Mouse (Mus musculus): ENCODE data around the gene Aifm2. TPM values are rescaled to one million over a fixed set of nuclear protein-coding genes. Genes with fewer than 3 reads are reported as not detected.
A peak's percentile ranks its signal among the peaks of the same experiment; 100 is the strongest.

Aifm2 gene
- polyA plus RNA-seq, 1 experiment: 16.1 TPM

DNA sequence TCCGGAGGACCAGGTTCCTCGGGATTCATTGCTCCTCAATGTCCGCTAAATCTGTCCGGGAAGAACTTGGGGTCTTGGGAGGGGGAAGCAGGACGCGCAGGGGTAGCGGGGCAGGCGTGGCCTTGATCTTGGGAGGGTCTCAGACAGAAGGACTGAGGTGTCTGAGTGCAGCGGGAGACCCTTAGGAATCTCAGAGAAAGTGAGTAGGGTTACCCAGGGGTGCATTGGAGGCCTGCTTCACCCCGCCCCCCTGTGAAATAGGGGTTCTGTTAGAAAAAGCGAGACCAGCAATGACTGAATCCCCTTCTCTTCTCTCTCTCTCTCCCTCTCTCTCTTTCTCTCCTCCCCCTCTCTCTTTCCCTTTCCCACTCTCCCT is 387 bp downstream of the Aifm2 start:
- Histone ChIP-seq H3K4me3 (ENCODE audit: insufficient read depth, low read length) (peak overlapping the region; percentile 81), H3K27ac (ENCODE audit: insufficient read depth, low read depth, low read length) (no peak overlapping the region)
- TF ChIP-seq CTCF (IDR thresholded peaks at IDR 0.05; ENCODE audit: low read depth, low read length) (no peak), POLR2A (IDR thresholded peaks at IDR 0.05; ENCODE audit: borderline replicate concordance, low read depth, low read length) (no peak)

DNA sequence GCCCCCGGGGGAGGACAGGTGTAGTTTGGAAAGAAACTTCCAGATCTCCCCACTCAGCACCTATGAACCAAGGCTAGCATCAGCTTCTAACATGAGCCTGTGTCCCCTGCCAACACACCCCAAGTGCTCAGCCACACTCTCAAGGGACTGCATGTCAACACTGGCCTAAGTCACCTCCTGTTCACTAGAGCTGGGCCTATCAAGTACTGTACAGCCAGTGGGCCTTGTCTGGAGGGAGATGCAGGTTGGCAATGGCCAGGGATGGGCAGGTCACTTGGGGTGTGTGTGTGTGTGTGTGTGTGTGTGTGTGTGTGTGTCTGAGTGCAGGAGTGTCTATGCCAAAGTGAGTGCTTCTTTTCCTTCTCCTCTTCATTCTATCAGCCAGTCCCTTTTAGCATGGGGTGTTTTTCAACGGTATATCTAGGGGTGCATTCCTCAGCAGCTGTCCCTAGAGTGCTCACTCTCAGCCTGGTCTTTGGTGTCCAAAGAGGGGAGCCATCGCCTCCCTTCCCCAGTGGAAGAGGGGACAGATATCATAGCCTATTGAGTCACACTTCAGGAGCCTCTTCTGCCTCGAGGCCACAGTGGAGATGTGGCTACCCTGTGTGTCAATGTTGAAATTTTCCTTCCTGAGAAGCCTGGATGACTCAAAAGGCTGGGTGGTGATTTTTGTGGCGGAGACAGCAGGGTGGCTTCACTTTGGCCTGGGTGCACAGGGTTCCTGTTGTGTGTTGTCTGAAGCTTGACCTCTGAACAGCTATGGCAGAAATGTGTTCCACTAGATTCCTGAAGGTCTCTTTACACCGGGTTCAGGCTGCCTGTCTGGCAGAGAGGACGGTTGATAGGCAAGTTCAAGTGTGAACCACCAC is 1.2 kb downstream of the Aifm2 start:
- Histone ChIP-seq H3K27ac (ENCODE audit: insufficient read depth, low read depth, low read length) (peak overlapping the region; percentile 8; the same call in 1 of the 2 replicates), H3K4me3 (ENCODE audit: insufficient read depth, low read length) (peak overlapping the region; percentile 81), H3K4me1 (ENCODE audit: control insufficient read depth, insufficient read depth, low read length) (peaks cover 26% of the 10 kb centered on the region)
- TF ChIP-seq CTCF (IDR thresholded peaks at IDR 0.05; ENCODE audit: low read depth, low read length): no peak
- TF ChIP-seq POLR2A (IDR thresholded peaks at IDR 0.05; ENCODE audit: borderline replicate concordance, low read depth, low read length): no peak

More for the DNA sequence above, 387 bp downstream of the Aifm2 start:
- H3K4me1 ChIP-seq (ENCODE audit: control insufficient read depth, insufficient read depth, low read length): peaks cover 26% of the 10 kb centered on the region

DNA sequence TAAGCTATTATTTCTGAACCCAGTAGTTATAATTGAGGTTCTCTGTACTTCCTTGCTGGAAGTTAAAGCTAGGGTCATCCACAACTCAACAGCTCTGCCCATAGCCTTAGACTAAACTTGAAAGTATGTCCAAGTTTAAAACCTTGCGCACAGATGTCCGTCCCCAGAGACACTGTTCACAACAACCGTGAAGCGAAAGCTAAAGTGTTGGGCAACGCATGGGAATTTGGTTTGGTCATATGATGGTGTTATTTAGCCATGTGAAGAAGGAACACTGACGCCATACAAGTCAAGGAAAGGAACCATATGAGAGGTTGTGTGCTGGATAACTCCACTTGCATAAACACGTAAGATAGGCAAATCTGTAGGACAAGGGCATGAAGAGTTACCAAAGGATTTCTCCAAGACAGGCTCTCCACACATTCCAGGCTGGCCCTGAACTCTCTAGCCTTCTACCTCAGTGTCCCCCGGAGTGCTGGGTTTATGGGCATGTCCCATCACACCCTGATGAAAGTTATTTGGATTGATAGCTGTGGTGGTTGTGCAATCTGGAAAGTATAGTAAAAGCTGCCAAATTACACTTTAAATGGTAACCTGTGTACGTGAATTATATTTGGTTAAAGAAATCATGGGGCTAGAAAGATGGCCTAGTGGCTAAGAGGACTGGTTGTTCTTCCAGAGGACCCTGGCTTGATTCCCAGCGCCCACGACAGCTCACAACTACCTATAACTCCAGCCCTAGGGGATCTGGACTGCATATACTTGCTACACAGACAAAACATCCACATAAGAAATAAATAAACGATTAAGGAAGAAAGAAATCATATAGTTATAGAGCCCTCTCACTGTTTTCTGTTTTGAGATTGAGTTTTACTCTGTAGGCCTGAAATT is 2.6 kb downstream of the Aifm2 start:
- peaks cover 32% of the 10 kb centered on the region for H3K4me1 ChIP-seq (ENCODE audit: control insufficient read depth, insufficient read depth, low read length)
- H3K27ac ChIP-seq (ENCODE audit: insufficient read depth, low read depth, low read length): no peak overlapping the region
- H3K4me3 ChIP-seq (ENCODE audit: insufficient read depth, low read length): no peak overlapping the region
- TF ChIP-seq POLR2A (IDR thresholded peaks at IDR 0.05; ENCODE audit: borderline replicate concordance, low read depth, low read length): no peak
- no peak for TF ChIP-seq CTCF (IDR thresholded peaks at IDR 0.05; ENCODE audit: low read depth, low read length)

DNA sequence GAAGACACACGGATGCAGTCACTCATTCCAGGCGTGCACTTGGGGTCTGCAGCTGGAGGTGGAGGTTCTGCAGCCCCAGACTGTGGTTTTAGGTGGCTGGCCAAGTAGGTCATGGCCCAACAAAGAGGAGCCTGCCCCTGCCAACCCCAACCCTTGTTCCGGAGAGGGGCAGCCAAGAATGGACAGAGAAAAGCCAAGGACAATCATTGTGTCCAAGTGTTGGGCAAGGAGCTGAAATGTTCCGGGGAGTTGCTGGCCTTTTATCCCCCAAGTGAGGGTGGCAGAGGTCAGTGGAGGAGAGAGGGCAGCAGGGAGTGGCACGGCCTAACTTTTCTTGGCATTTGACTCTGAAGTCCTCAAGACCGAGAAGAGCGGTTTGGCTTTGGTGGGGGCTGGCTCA is 5.3 kb downstream of the Aifm2 start:
- Histone ChIP-seq H3K4me1 (ENCODE audit: control insufficient read depth, insufficient read depth, low read length) (peaks cover 21% of the 10 kb centered on the region), H3K27ac (ENCODE audit: insufficient read depth, low read depth, low read length) (no peak overlapping the region), H3K4me3 (ENCODE audit: insufficient read depth, low read length) (no peak overlapping the region)
- TF ChIP-seq POLR2A (IDR thresholded peaks at IDR 0.05; ENCODE audit: borderline replicate concordance, low read depth, low read length): no peak
- TF ChIP-seq CTCF (IDR thresholded peaks at IDR 0.05; ENCODE audit: low read depth, low read length): no peak

DNA sequence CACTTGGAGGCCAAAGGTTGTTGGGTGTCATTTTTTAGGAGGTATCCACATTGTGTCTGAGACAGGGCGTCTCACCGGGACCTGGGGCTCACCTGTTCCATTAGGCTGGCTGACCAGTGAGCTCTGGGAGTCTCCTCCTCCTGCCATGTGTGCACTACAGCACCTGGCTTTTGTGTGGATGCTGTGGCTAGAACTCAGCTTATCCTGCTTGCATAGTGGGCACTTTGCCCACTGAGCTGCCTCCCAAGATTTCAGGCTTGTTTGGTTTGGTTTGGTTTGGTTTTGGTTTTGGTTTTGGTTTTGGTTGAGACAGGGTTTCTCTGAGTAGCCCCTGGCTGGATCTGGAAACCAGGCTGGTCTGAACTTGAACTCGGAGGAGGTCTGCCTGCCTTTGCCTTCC is 7.2 kb downstream of the Aifm2 start:
- TF ChIP-seq POLR2A (IDR thresholded peaks at IDR 0.05; ENCODE audit: borderline replicate concordance, low read depth, low read length) (no peak), CTCF (IDR thresholded peaks at IDR 0.05; ENCODE audit: low read depth, low read length) (no peak)
- no peak overlapping the region for H3K4me3 ChIP-seq (ENCODE audit: insufficient read depth, low read length)

DNA sequence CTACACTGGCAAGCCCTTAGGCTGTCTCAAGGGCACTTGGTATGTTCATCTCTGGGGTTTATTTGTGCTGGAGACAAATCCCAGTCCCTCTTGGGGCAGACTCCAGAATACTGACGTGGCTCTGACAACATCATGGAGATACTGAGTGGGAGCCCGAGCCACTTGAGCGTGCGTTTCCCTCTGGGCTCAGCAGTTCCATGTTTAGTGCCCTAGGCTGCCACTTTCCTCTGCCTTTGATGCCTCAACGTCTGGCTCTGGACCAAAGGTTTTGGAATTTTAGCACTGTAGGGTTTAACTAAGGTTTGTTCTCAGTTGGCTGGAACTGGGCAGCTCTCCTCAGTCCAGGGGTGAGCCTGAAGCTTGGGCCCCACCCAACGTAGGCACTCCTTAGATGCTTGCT is 8.2 kb downstream of the Aifm2 start:
- Histone ChIP-seq H3K4me3 (ENCODE audit: insufficient read depth, low read length) (no peak overlapping the region), H3K4me1 (ENCODE audit: control insufficient read depth, insufficient read depth, low read length) (peaks cover 8% of the 10 kb centered on the region), H3K27ac (ENCODE audit: insufficient read depth, low read depth, low read length) (no peak overlapping the region)
- TF ChIP-seq POLR2A (IDR thresholded peaks at IDR 0.05; ENCODE audit: borderline replicate concordance, low read depth, low read length) (no peak), CTCF (IDR thresholded peaks at IDR 0.05; ENCODE audit: low read depth, low read length) (no peak)

More for the DNA sequence above, 7.2 kb downstream of the Aifm2 start:
- no peak overlapping the region for H3K27ac ChIP-seq (ENCODE audit: insufficient read depth, low read depth, low read length)
- peaks cover 8% of the 10 kb centered on the region for H3K4me1 ChIP-seq (ENCODE audit: control insufficient read depth, insufficient read depth, low read length)

DNA sequence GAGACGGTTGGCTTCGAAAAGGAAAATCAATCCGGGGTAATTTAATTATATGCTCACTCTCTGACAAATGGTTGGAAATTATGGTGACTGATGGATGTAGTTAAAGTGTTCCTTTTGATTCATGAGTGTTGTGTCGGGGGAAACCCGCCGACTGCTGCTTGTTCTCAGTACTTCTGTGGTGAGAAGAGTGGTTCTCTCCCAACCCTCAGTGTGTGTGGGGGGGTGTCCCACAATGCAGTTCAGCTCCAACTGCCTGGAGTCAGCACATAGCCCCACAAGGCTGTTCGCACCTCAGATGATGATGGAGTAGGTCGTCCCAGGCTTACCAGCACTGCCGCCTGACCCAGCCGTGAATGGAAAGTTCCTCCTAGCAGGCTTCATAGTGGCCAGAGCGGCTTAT is 14.1 kb downstream of the Aifm2 start:
- TF ChIP-seq CTCF (IDR thresholded peaks at IDR 0.05; ENCODE audit: low read depth, low read length): no peak
- TF ChIP-seq POLR2A (IDR thresholded peaks at IDR 0.05; ENCODE audit: borderline replicate concordance, low read depth, low read length): no peak

DNA sequence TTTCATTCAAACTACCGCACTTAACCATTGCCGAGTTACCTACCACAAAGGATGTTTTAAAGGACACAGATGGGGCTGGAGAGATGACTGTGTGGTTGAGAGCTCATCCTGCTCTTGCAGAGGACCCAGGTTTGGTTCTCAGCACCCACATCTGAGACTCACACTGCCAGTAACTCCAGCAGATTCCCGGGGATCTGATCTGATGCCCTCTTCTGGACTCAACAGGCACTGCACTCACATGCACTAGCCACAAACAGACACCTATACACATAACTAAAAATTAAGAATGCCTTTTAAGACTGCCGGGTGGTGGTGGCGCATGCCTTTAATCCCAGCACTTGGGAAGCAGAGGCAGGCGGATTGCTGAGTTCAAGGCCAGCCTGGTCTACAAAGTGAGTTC is 15.1 kb downstream of the Aifm2 start:
- no peak overlapping the region for H3K4me3 ChIP-seq (ENCODE audit: insufficient read depth, low read length)
- no peak for TF ChIP-seq POLR2A (IDR thresholded peaks at IDR 0.05; ENCODE audit: borderline replicate concordance, low read depth, low read length)
- no peak for TF ChIP-seq CTCF (IDR thresholded peaks at IDR 0.05; ENCODE audit: low read depth, low read length)
- no peaks in the 10 kb centered on the region for H3K4me1 ChIP-seq (ENCODE audit: control insufficient read depth, insufficient read depth, low read length)
- no peak overlapping the region for H3K27ac ChIP-seq (ENCODE audit: insufficient read depth, low read depth, low read length)

More for the DNA sequence above, 14.1 kb downstream of the Aifm2 start:
- Histone ChIP-seq H3K4me3 (ENCODE audit: insufficient read depth, low read length) (no peak overlapping the region), H3K27ac (ENCODE audit: insufficient read depth, low read depth, low read length) (no peak overlapping the region), H3K4me1 (ENCODE audit: control insufficient read depth, insufficient read depth, low read length) (no peaks in the 10 kb centered on the region)

DNA sequence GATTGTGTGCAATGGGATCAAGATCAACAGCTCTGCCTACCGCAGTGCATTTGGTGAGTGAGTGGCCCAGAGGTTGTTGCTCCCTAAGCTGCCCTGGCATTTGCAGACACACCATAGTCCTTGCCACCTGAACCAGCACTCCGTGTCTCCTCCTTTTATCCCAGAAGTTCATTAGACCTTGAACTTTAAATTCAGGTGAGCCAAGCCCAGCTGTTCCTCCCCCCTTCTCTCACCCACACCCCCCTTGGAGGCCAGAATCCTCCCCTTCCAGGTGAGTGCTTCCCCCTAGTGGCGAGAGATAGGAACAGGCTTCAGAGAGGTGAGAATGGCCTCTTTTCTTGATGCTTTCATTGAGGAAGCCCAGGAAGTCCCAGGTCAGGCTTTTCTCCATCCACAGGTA is 19.3 kb downstream of the Aifm2 start:
- TF ChIP-seq POLR2A (IDR thresholded peaks at IDR 0.05; ENCODE audit: borderline replicate concordance, low read depth, low read length) (no peak), CTCF (IDR thresholded peaks at IDR 0.05; ENCODE audit: low read depth, low read length) (peak; percentile 97)
- no peak overlapping the region for H3K27ac ChIP-seq (ENCODE audit: insufficient read depth, low read depth, low read length)
- H3K4me1 ChIP-seq (ENCODE audit: control insufficient read depth, insufficient read depth, low read length): no peaks in the 10 kb centered on the region
- H3K4me3 ChIP-seq (ENCODE audit: insufficient read depth, low read length): no peak overlapping the region
